8 mouse cellular contexts compared by ENCODE assay signal in the genomic region with DNA sequence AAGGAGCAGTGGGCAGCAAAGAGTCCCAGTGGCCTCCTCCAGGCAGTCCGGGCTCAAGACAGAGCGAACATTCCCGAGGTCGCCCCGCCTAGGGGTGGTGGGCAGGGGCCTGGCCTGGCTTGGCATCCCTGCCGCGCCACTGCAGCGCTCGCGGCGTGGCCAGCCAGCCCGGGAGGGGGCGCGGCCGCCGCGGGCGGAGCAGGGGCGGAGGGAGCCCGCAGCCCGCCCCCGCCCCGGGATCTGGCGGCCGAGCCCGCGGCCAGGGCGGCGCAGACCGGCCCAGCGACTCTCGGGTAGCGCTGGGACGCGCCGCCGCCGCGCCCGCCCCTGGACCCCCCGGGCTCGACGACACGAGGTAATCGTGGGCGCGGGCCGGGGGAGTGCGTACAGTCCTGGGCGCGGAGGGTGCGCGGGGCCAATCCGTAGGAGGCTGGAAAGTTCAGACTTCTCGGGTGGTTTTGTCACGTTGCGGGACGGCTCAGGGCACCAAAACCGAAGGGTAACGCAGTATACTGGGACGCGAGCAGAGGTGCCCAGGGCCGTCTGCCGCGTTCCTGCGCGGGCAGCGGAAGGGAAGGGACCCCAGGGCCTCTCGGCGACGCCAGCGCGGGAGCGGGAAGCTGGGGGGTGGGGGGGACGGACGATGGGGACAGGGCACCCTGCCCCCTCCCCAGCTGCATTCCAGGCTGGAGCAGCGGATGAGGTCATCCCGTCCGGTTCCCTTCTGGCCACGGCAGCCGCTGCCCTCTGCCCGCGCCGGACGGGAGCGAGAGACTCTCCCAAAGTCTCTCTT. TPM values are rescaled to one million over a fixed set of nuclear protein-coding genes. Genes with fewer than 3 reads are reported as not detected.
DNase-seq lines count a peak whose midpoint lies in the region; ATAC-seq lines count a peak whose summit lies in the region.

A gene (plus strand): TSS at position 254 of the 793 bp plus-strand sequence.

- H3K9me3 ChIP-seq in forebrain, embryonic 16.5 days (ENCODE audit: control insufficient read depth, low read length) = no peaks in the 10 kb centered on the region
- no peaks in the 10 kb centered on the region for H3K9me3 ChIP-seq in hindbrain, embryonic 11.5 days (ENCODE audit: control insufficient read depth, low read length)
- H3K9me3 ChIP-seq in midbrain, embryonic 10.5 days (replicated peaks) = no peaks in the 10 kb centered on the region

- peaks cover 30% of the 10 kb centered on the region for H3K4me1 ChIP-seq in forebrain, embryonic 16.5 days (replicated peaks; ENCODE audit: control insufficient read depth, insufficient read depth, low read length)
- peaks cover 12% of the 10 kb centered on the region for H3K4me1 ChIP-seq in hindbrain, embryonic 11.5 days (replicated peaks; ENCODE audit: control insufficient read depth, insufficient read depth, low read length)
- peaks cover 72% of the 10 kb centered on the region for H3K4me1 ChIP-seq in midbrain, embryonic 10.5 days

- H3K9ac ChIP-seq in forebrain, embryonic 16.5 days (replicated peaks; ENCODE audit: low read depth, low read length) = peak within 1 kb of the TSS; percentile 59
- H3K9ac ChIP-seq in hindbrain, embryonic 11.5 days (ENCODE audit: low read depth, low read length) = peak within 1 kb of the TSS; percentile 64

- no peaks in the 10 kb centered on the region for H3K36me3 ChIP-seq in forebrain, embryonic 16.5 days (ENCODE audit: control insufficient read depth, insufficient read depth)
- no peaks in the 10 kb centered on the region for H3K36me3 ChIP-seq in hindbrain, embryonic 11.5 days (ENCODE audit: control insufficient read depth, insufficient read depth, low read length)
- H3K36me3 ChIP-seq in midbrain, embryonic 10.5 days = no peaks in the 10 kb centered on the region

- peak within 1 kb of the TSS; percentile 50 for H3K4me3 ChIP-seq in forebrain, embryonic 16.5 days (replicated peaks; ENCODE audit: low read length)
- peak within 1 kb of the TSS; percentile 35 for H3K4me3 ChIP-seq in hindbrain, embryonic 11.5 days (ENCODE audit: low read depth, low read length)
- H3K4me3 ChIP-seq in midbrain, embryonic 10.5 days = peak within 1 kb of the TSS; percentile 63

- peak within 1 kb of the TSS; percentile 48; the same call in 1 of the 2 replicates for H3K27ac ChIP-seq in forebrain, embryonic 16.5 days (ENCODE audit: low read length)
- H3K27ac ChIP-seq in hindbrain, embryonic 11.5 days (ENCODE audit: low read depth, low read length) = no peak within 1 kb of the TSS
- H3K27ac ChIP-seq in midbrain, embryonic 10.5 days (replicated peaks) = peak within 1 kb of the TSS; percentile 86

- WGBS in forebrain, embryonic 16.5 days = under 1% methylated on average over 77 of the region's 86 CpGs
- WGBS in hindbrain, embryonic 11.5 days = under 1% methylated on average over 66 of the region's 86 CpGs
- WGBS in midbrain, embryonic 10.5 days = under 1% methylated on average over 86 of the region's 86 CpGs

- peak; percentile 57 for ATAC-seq in forebrain, embryonic 16.5 days
- ATAC-seq in hindbrain, embryonic 11.5 days (ENCODE audit: low FRiP score) = peak; percentile 43; the same call in 1 of the 2 replicates
- ATAC-seq in megakaryocyte-erythroid progenitor cell, adult 5-6 weeks (replicated peaks; ENCODE audit: low FRiP score, low TSS enrichment, poor library complexity, severe bottlenecking) = no peak

- DNase-seq in cerebellum, adult 9-11 months = peak; percentile 46
- no peak for DNase-seq in cerebellum, adult 9-10 months
- peak; percentile 73 for DNase-seq in adrenal gland, adult 8-10 months
- DNase-seq in hindbrain, embryonic 11.5 days (ENCODE audit: low spot score) = peak; percentile 63
- peak in 1 of 2 experiments; percentile 40 for DNase-seq in left cerebral cortex, postnatal 36 days (ENCODE audit: low spot score in 2 of 2)
- peak; percentile 60 for DNase-seq in midbrain, embryonic 10.5 days (ENCODE audit: low spot score)

- H3K4me2 ChIP-seq in forebrain, embryonic 16.5 days (ENCODE audit: low read length) = peak within 1 kb of the TSS; percentile 82
- H3K4me2 ChIP-seq in hindbrain, embryonic 11.5 days (replicated peaks; ENCODE audit: low read depth, low read length) = peak within 1 kb of the TSS; percentile 87

- peaks cover 23% of the 10 kb centered on the region for H3K27me3 ChIP-seq in forebrain, embryonic 16.5 days (replicated peaks; ENCODE audit: control insufficient read depth, insufficient read depth, low read length)
- H3K27me3 ChIP-seq in hindbrain, embryonic 11.5 days (ENCODE audit: control insufficient read depth, insufficient read depth, low read length) = peaks cover 20% of the 10 kb centered on the region
- peaks cover 73% of the 10 kb centered on the region for H3K27me3 ChIP-seq in midbrain, embryonic 10.5 days (ENCODE audit: low read depth, poor library complexity, severe bottlenecking)

- intact Hi-C loops in left cerebral cortex, postnatal 36 days (cut with DNase I) = no loop called here

RNA-seq across cellular contexts. Expression of the gene that starts here (rescaled TPM):
- 10 to 100 TPM; 41.2 to 85.0 (median 65.8) TPM for total RNA-seq in adrenal gland, adult 8-10 months (2022)
- 9.7 and 11.0 TPM in 2 replicates for polyA plus RNA-seq in forebrain, embryonic 16.5 days (2015; fragmentation: Nextera tagmentation; extraction: Ambion mirVana)
- polyA plus RNA-seq in hindbrain, embryonic 11.5 days (2014; fragmentation: Nextera tagmentation; extraction: Ambion mirVana) = 7.8 and 9.1 TPM in 2 replicates
- total RNA-seq in left cerebral cortex, postnatal 36 days (2021) = 10 to 100 TPM; 14.4 to 16.5 TPM
- polyA plus RNA-seq in midbrain, embryonic 10.5 days (2016; fragmentation: Nextera tagmentation; extraction: Ambion mirVana) = 12.9 and 14.3 TPM in 2 replicates
- total RNA-seq in megakaryocyte-erythroid progenitor cell, adult 5-6 weeks (2014; fragmentation: Nextera tagmentation) = 0.77 TPM in 1 of 2 replicates, not detected in the other
- total RNA-seq in megakaryocyte-erythroid progenitor cell, adult 5-6 weeks (2017) = not detected in 2 replicates

Comparison
In these comparisons a context has a peak if more than half of its experiments do, and no peak if none do; other contexts are left out.
1. RNA of the gene that starts here (total RNA-seq): 41.2 to 85.0 TPM in adrenal gland, adult 8-10 months and 14.4 to 16.5 TPM in left cerebral cortex, postnatal 36 days; 0.77 TPM in megakaryocyte-erythroid progenitor cell, adult 5-6 weeks; every median in the first group is over 4 times any median in the second.
2. Peak in every context shown above with its lines, with median percentiles within 50 percentile points of each other: H3K4me3 ChIP-seq.